Mouse (Mus musculus) stomach, embryonic 16.5 days (tissue): ENCODE results near the gene Foxg1. TPM values are rescaled to one million over a fixed set of nuclear protein-coding genes. Genes with fewer than 3 reads are reported as not detected.
A peak's percentile ranks its signal among the peaks of the same experiment; 100 is the strongest.

Source experiments
- ATAC-seq: fragments of 200-750 bp; cut with Nextera tagmentation; 2 replicates; pipeline ENCODE4 v1.8.0; 2017; ENCODE audit warnings: moderate number of reproducible peaks, moderate TSS enrichment; ENCODE audit not compliant: insufficient read depth, low FRiP score
- H3K27ac ChIP-seq: fragments of 300-500 bp; sonication (generic); 2 replicates; pipeline ENCODE4 v1.5.1; 2014; ENCODE audit warnings: low read length
- H3K27me3 ChIP-seq: fragments of 300-500 bp; sonication (generic); 2 replicates; pipeline ENCODE4 v1.6.1; 2014; ENCODE audit warnings: low read length, control low read depth, mixed read lengths; ENCODE audit not compliant: control insufficient read depth, insufficient read depth
- H3K36me3 ChIP-seq: fragments of 300-500 bp; sonication (generic); 2 replicates; pipeline ENCODE4 v1.6.1; 2014; ENCODE audit warnings: low read length; ENCODE audit not compliant: control insufficient read depth, insufficient read depth
- H3K4me1 ChIP-seq: fragments of 300-500 bp; sonication (generic); 2 replicates; pipeline ENCODE4 v1.6.1; 2014; ENCODE audit warnings: low read length, control low read depth, mixed read lengths; ENCODE audit not compliant: control insufficient read depth, insufficient read depth
- H3K4me2 ChIP-seq: fragments of 300-500 bp; sonication (generic); 2 replicates; pipeline ENCODE4 v1.6.1; 2014; ENCODE audit warnings: low read depth, low read length, mixed read lengths
- H3K4me3 ChIP-seq: fragments of 300-500 bp; sonication (generic); replicated peaks from 2 replicates; pipeline ENCODE4 v1.5.1; 2014; ENCODE audit warnings: mild to moderate bottlenecking, low read length
- H3K9ac ChIP-seq: fragments of 300-500 bp; sonication (generic); 2 replicates; pipeline ENCODE4 v1.6.1; 2014; ENCODE audit warnings: low read length
- H3K9me3 ChIP-seq: fragments of 300-500 bp; sonication (generic); replicated peaks from 2 replicates; pipeline ENCODE4 v1.6.1; 2016; ENCODE audit warnings: low read length, control low read depth; ENCODE audit not compliant: control insufficient read depth
- WGBS: fragments of 180-500 bp; shearing (Covaris S2); extraction: QIAGEN DNeasy Blood & Tissue Kit; methylation state at CpG from one replicate; pipeline ENCODE4 v1.1.7; 2014; 5-methylcytosine and 5-hydroxymethylcytosine counted together
- polyA plus RNA-seq: library from polyadenylated mRNA; unstranded; fragments of >200 nt; fragmentation: Nextera tagmentation; extraction: Ambion mirVana; gene quantifications from 2 replicates; pipeline ENCODE4 v1.2.1, GENCODE M21; 2015

Foxg1 gene
- polyA plus RNA-seq, 1 experiment from 2014 or later = 0.10 TPM

GRCm38 (mm10) chr12:49384295-49384875 lies 1.9 kb downstream of the Foxg1 start:
- H3K27ac ChIP-seq = no peak overlapping the region
- no peak for ATAC-seq
- under 1% methylated on average over 55 of the region's 66 CpGs for WGBS
- peak overlapping the region; percentile 44 for H3K4me2 ChIP-seq
- H3K9ac ChIP-seq = no peak overlapping the region
- no peaks in the 10 kb centered on the region for H3K36me3 ChIP-seq
- H3K4me3 ChIP-seq = peak overlapping the region; percentile 19
- no peaks in the 10 kb centered on the region for H3K9me3 ChIP-seq
- H3K4me1 ChIP-seq = 0 out of 2 replicates have a peak, but pooled peaks cover 11% of the 10 kb centered on the region
- H3K27me3 ChIP-seq = peaks cover 68% of the 10 kb centered on the region

GRCm38 (mm10) chr12:49384876-49385630 lies 2.6 kb downstream of the Foxg1 start, which contains the start of gene Gm43517:
TSS of gene Gm43517 (plus strand) at chr12:49385174.
- Histone ChIP-seq H3K9ac (no peak within 1 kb of the TSS), H3K27ac (no peak within 1 kb of the TSS), H3K36me3 (no peaks in the 10 kb centered on the region), H3K4me2 (peak within 1 kb of the TSS; percentile 44), H3K9me3 (no peaks in the 10 kb centered on the region), H3K4me3 (peak within 1 kb of the TSS; percentile 35), H3K4me1 (0 out of 2 replicates have a peak, but pooled peaks cover 11% of the 10 kb centered on the region), H3K27me3 (peaks cover 67% of the 10 kb centered on the region)
- 2% methylated on average over 74 of the region's 75 CpGs for WGBS
- ATAC-seq = peak; percentile 78

GRCm38 (mm10) chr12:49385631-49385990 lies 3.2 kb downstream of the Foxg1 start:
- H3K4me1 ChIP-seq = 0 out of 2 replicates have a peak, but pooled peaks cover 11% of the 10 kb centered on the region
- no peak overlapping the region for H3K4me3 ChIP-seq

GRCm38 (mm10) chr12:49386081-49386805 lies 3.8 kb downstream of the Foxg1 start:
- no peaks in the 10 kb centered on the region for H3K9me3 ChIP-seq
- no peak overlapping the region for H3K4me3 ChIP-seq
- H3K36me3 ChIP-seq = no peaks in the 10 kb centered on the region
- peaks cover 65% of the 10 kb centered on the region for H3K27me3 ChIP-seq
- 0 out of 2 replicates have a peak, but pooled peaks cover 11% of the 10 kb centered on the region for H3K4me1 ChIP-seq
- H3K9ac ChIP-seq = no peak overlapping the region
- H3K4me2 ChIP-seq = no peak overlapping the region
- no peak overlapping the region for H3K27ac ChIP-seq
- no peak for ATAC-seq
- 16% methylated on average over 10 of the region's 10 CpGs for WGBS

More at GRCm38 (mm10) chr12:49385631-49385990, 3.2 kb downstream of the Foxg1 start:
- H3K4me2 ChIP-seq = no peak overlapping the region
- no peak overlapping the region for H3K9ac ChIP-seq
- H3K27me3 ChIP-seq = peaks cover 66% of the 10 kb centered on the region
- no peaks in the 10 kb centered on the region for H3K9me3 ChIP-seq
- WGBS = 2% methylated on average over 23 of the region's 23 CpGs
- no peaks in the 10 kb centered on the region for H3K36me3 ChIP-seq
- no peak overlapping the region for H3K27ac ChIP-seq
- 0 out of 2 replicates have a peak, but pooled peaks have one; percentile 15 for ATAC-seq

GRCm38 (mm10) chr12:49387856-49388598 lies 5.6 kb downstream of the Foxg1 start:
- 16% methylated on average over 2 of the region's 2 CpGs for WGBS
- Histone ChIP-seq H3K27me3 (peaks cover 63% of the 10 kb centered on the region), H3K4me1 (0 out of 2 replicates have a peak, but pooled peaks cover 9% of the 10 kb centered on the region), H3K9me3 (no peaks in the 10 kb centered on the region), H3K4me2 (no peak overlapping the region), H3K9ac (no peak overlapping the region), H3K4me3 (no peak overlapping the region), H3K36me3 (no peaks in the 10 kb centered on the region), H3K27ac (no peak overlapping the region)
- ATAC-seq = no peak

GRCm38 (mm10) chr12:49389666-49390065 lies 7.2 kb downstream of the Foxg1 start:
- Histone ChIP-seq H3K4me2 (no peak overlapping the region), H3K9me3 (no peaks in the 10 kb centered on the region), H3K36me3 (no peaks in the 10 kb centered on the region), H3K27me3 (peaks cover 59% of the 10 kb centered on the region), H3K9ac (no peak overlapping the region), H3K4me1 (no peaks in the 10 kb centered on the region), H3K4me3 (no peak overlapping the region), H3K27ac (no peak overlapping the region)
- no peak for ATAC-seq
- WGBS = 10% methylated on average over 5 of the region's 5 CpGs

GRCm38 (mm10) chr12:49390257-49390656 lies 7.8 kb downstream of the Foxg1 start:
- WGBS = 4% methylated on average over 13 of the region's 13 CpGs
- no peaks in the 10 kb centered on the region for H3K4me1 ChIP-seq
- H3K27ac ChIP-seq = no peak overlapping the region
- H3K9me3 ChIP-seq = no peaks in the 10 kb centered on the region
- H3K9ac ChIP-seq = no peak overlapping the region
- peaks cover 60% of the 10 kb centered on the region for H3K27me3 ChIP-seq
- no peaks in the 10 kb centered on the region for H3K36me3 ChIP-seq
- ATAC-seq = no peak
- H3K4me3 ChIP-seq = no peak overlapping the region
- H3K4me2 ChIP-seq = no peak overlapping the region

GRCm38 (mm10) chr12:49390926-49391304 lies 8.5 kb downstream of the Foxg1 start:
- no peaks in the 10 kb centered on the region for H3K36me3 ChIP-seq
- no peak for ATAC-seq
- peak overlapping the region; percentile 30 for H3K4me2 ChIP-seq
- H3K9ac ChIP-seq = no peak overlapping the region
- no peaks in the 10 kb centered on the region for H3K9me3 ChIP-seq
- no peaks in the 10 kb centered on the region for H3K4me1 ChIP-seq
- peak overlapping the region; percentile 30; the same call in 1 of the 2 replicates for H3K4me3 ChIP-seq
- no peak overlapping the region for H3K27ac ChIP-seq
- H3K27me3 ChIP-seq = peaks cover 55% of the 10 kb centered on the region
- WGBS = 2% methylated on average over 9 of the region's 9 CpGs
